In genomic region chr2:167662713-167663112, GRCm38 (mm10) we compare ENCODE assay signal across 12 mouse cellular contexts. TPM values are rescaled to one million over a fixed set of nuclear protein-coding genes. Genes with fewer than 3 reads are reported as not detected.
A peak's percentile ranks its signal among the peaks of the same experiment; 100 is the strongest.
DNase-seq lines count a peak whose midpoint lies in the region; ATAC-seq and TF ChIP-seq lines count a peak whose summit lies in the region.
"Had no signal": no experiment of that assay in that cellular context is flagged by ENCODE, and none has a peak within 500 bp of the region (broad histone marks: within the 10 kb centered on the region; RNA-seq: fewer than 3 reads in every experiment).

No protein-coding gene starts in this region.

- no peak for DNase-seq in hindbrain, postnatal 0 days (ENCODE audit: low spot score)
- DNase-seq in midbrain, embryonic 10.5 days (ENCODE audit: low spot score) = no peak
- DNase-seq in limb, embryonic 10.5 days (ENCODE audit: low spot score) = no peak
- DNase-seq in MN1 (ENCODE audit: low spot score) = no peak
- DNase-seq: cerebellum, adult 8-10 months; heart, adult 11 months had no signal

- ATAC-seq in hindbrain, embryonic 13.5 days (ENCODE audit: low FRiP score) = no peak
- no peak for ATAC-seq in hindbrain, postnatal 0 days
- no peak for ATAC-seq in midbrain, embryonic 15.5 days (replicated peaks)
- no peak for ATAC-seq in neural tube, embryonic 13.5 days (ENCODE audit: low read depth)
- ATAC-seq: Patski had no signal

- no peak overlapping the region for H3K27ac ChIP-seq in hindbrain, embryonic 13.5 days
- no peak overlapping the region for H3K27ac ChIP-seq in hindbrain, postnatal 0 days
- no peak overlapping the region for H3K27ac ChIP-seq in midbrain, embryonic 10.5 days (replicated peaks)
- no peak overlapping the region for H3K27ac ChIP-seq in midbrain, embryonic 15.5 days
- no peak overlapping the region for H3K27ac ChIP-seq in limb, embryonic 10.5 days
- H3K27ac ChIP-seq in neural tube, embryonic 13.5 days (replicated peaks) = no peak overlapping the region
- H3K27ac ChIP-seq: limb, embryonic 15.5 days had no signal

- whole genome bisulfite sequencing in hindbrain, embryonic 13.5 days = 53% methylated on average over 6 of the region's 6 CpGs
- 55% methylated on average over 6 of the region's 6 CpGs for WGBS in hindbrain, postnatal 0 days
- WGBS in midbrain, embryonic 10.5 days = 56% methylated on average over 6 of the region's 6 CpGs
- 49% methylated on average over 6 of the region's 6 CpGs for WGBS in midbrain, embryonic 15.5 days
- WGBS in limb, embryonic 10.5 days = 59% methylated on average over 6 of the region's 6 CpGs
- 57% methylated on average over 6 of the region's 6 CpGs for WGBS in neural tube, embryonic 13.5 days

- H3K36me3 ChIP-seq in hindbrain, embryonic 13.5 days = no peaks in the 10 kb centered on the region
- no peaks in the 10 kb centered on the region for H3K36me3 ChIP-seq in hindbrain, postnatal 0 days (ENCODE audit: insufficient read depth, low read length)
- H3K36me3 ChIP-seq in midbrain, embryonic 10.5 days = peaks cover 3% of the 10 kb centered on the region; the same call in 1 of the 2 replicates
- H3K36me3 ChIP-seq in midbrain, embryonic 15.5 days (replicated peaks) = no peaks in the 10 kb centered on the region
- peaks cover 12% of the 10 kb centered on the region for H3K36me3 ChIP-seq in limb, embryonic 10.5 days
- H3K36me3 ChIP-seq in neural tube, embryonic 13.5 days = peaks cover 6% of the 10 kb centered on the region; the same call in 1 of the 2 replicates
- H3K36me3 ChIP-seq: limb, embryonic 15.5 days had no signal

- no peak overlapping the region for H3K9ac ChIP-seq in hindbrain, embryonic 13.5 days
- no peak overlapping the region for H3K9ac ChIP-seq in hindbrain, postnatal 0 days (replicated peaks; ENCODE audit: low read length)
- no peak overlapping the region for H3K9ac ChIP-seq in midbrain, embryonic 15.5 days
- H3K9ac ChIP-seq in neural tube, embryonic 13.5 days = no peak overlapping the region
- H3K9ac ChIP-seq: limb, embryonic 15.5 days had no signal

- no peak overlapping the region for H3K4me3 ChIP-seq in hindbrain, embryonic 13.5 days
- H3K4me3 ChIP-seq in hindbrain, postnatal 0 days (ENCODE audit: low read length) = no peak overlapping the region
- H3K4me3 ChIP-seq in midbrain, embryonic 10.5 days = 0 out of 2 replicates have a peak overlapping the region, but pooled peaks have one; percentile 85
- no peak overlapping the region for H3K4me3 ChIP-seq in midbrain, embryonic 15.5 days
- peak overlapping the region; percentile 87; the same call in 1 of the 2 replicates for H3K4me3 ChIP-seq in limb, embryonic 10.5 days
- H3K4me3 ChIP-seq in neural tube, embryonic 13.5 days = no peak overlapping the region

- TF ChIP-seq CTCF in hindbrain, postnatal 0 days (IDR thresholded peaks at IDR 0.05; ENCODE audit: low read depth) = no peak

- peaks cover 40% of the 10 kb centered on the region for H3K4me1 ChIP-seq in hindbrain, embryonic 13.5 days (replicated peaks)
- H3K4me1 ChIP-seq in hindbrain, postnatal 0 days (ENCODE audit: insufficient read depth, low read length) = peaks cover 18% of the 10 kb centered on the region; the same call in 1 of the 2 replicates
- peaks cover 35% of the 10 kb centered on the region for H3K4me1 ChIP-seq in midbrain, embryonic 10.5 days
- H3K4me1 ChIP-seq in midbrain, embryonic 15.5 days = peaks cover 25% of the 10 kb centered on the region
- peaks cover 40% of the 10 kb centered on the region for H3K4me1 ChIP-seq in limb, embryonic 10.5 days
- peaks cover 39% of the 10 kb centered on the region for H3K4me1 ChIP-seq in neural tube, embryonic 13.5 days (replicated peaks)

- 0 out of 2 replicates have a peak overlapping the region, but pooled peaks have one; percentile 92 for H3K4me2 ChIP-seq in hindbrain, embryonic 13.5 days
- no peak overlapping the region for H3K4me2 ChIP-seq in hindbrain, postnatal 0 days (ENCODE audit: low read depth, low read length)
- no peak overlapping the region for H3K4me2 ChIP-seq in midbrain, embryonic 15.5 days
- peak overlapping the region; percentile 98; the same call in 1 of the 2 replicates for H3K4me2 ChIP-seq in neural tube, embryonic 13.5 days

- no peaks in the 10 kb centered on the region for H3K9me3 ChIP-seq in hindbrain, embryonic 13.5 days
- H3K9me3 ChIP-seq in hindbrain, postnatal 0 days (ENCODE audit: low read length) = no peaks in the 10 kb centered on the region
- H3K9me3 ChIP-seq in midbrain, embryonic 10.5 days (replicated peaks) = no peaks in the 10 kb centered on the region
- H3K9me3 ChIP-seq in midbrain, embryonic 15.5 days = no peaks in the 10 kb centered on the region
- no peaks in the 10 kb centered on the region for H3K9me3 ChIP-seq in limb, embryonic 10.5 days (replicated peaks)
- H3K9me3 ChIP-seq in neural tube, embryonic 13.5 days = no peaks in the 10 kb centered on the region
- H3K9me3 ChIP-seq: limb, embryonic 15.5 days had no signal

- peaks cover 15% of the 10 kb centered on the region; the same call in 1 of the 2 replicates for H3K27me3 ChIP-seq in hindbrain, embryonic 13.5 days
- no peaks in the 10 kb centered on the region for H3K27me3 ChIP-seq in hindbrain, postnatal 0 days (ENCODE audit: insufficient read depth, low read length)
- peaks cover 17% of the 10 kb centered on the region for H3K27me3 ChIP-seq in midbrain, embryonic 10.5 days (ENCODE audit: low read depth, poor library complexity, severe bottlenecking)
- H3K27me3 ChIP-seq in midbrain, embryonic 15.5 days (replicated peaks) = 0 out of 2 replicates have a peak, but pooled peaks cover 2% of the 10 kb centered on the region
- H3K27me3 ChIP-seq in limb, embryonic 10.5 days (ENCODE audit: low read depth, poor library complexity, severe bottlenecking) = peaks cover 16% of the 10 kb centered on the region
- peaks cover 12% of the 10 kb centered on the region for H3K27me3 ChIP-seq in neural tube, embryonic 13.5 days
- H3K27me3 ChIP-seq: limb, embryonic 15.5 days; Patski had no signal

RNA-seq across cellular contexts. Expression of gene Gm20431, which starts 1.4 kb away (rescaled TPM):
- polyA plus RNA-seq in hindbrain, embryonic 13.5 days (2015; fragmentation: Nextera tagmentation; extraction: Ambion mirVana) = 10.0 and 11.0 TPM in 2 replicates
- total RNA-seq in hindbrain, postnatal 0 days (2014; rRNA removed) = 7.5 and 10.7 TPM in 2 replicates
- 7.2 and 9.8 TPM in 2 replicates for polyA plus RNA-seq in hindbrain, postnatal 0 days (2015; fragmentation: Nextera tagmentation; extraction: Ambion mirVana)
- 2.4 and 3.6 TPM in 2 replicates for polyA plus RNA-seq in midbrain, embryonic 10.5 days (2016; fragmentation: Nextera tagmentation; extraction: Ambion mirVana)
- polyA plus RNA-seq in midbrain, embryonic 15.5 days (2015; fragmentation: Nextera tagmentation; extraction: Ambion mirVana) = 10.5 and 10.7 TPM in 2 replicates
- polyA plus RNA-seq in limb, embryonic 10.5 days (2016; fragmentation: Nextera tagmentation; extraction: Ambion mirVana) = 1.0 and 4.0 TPM in 2 replicates
- 9.1 and 9.3 TPM in 2 replicates for polyA plus RNA-seq in neural tube, embryonic 13.5 days (2015; fragmentation: Nextera tagmentation; extraction: Ambion mirVana)
- polyA plus RNA-seq: macrophage had no signal

RNA-seq across cellular contexts. Expression of gene Cebpb, which starts 26.0 kb away (rescaled TPM):
- polyA plus RNA-seq in hindbrain, embryonic 13.5 days (2015; fragmentation: Nextera tagmentation; extraction: Ambion mirVana) = 0.60 and 0.88 TPM in 2 replicates
- total RNA-seq in hindbrain, postnatal 0 days (2014; rRNA removed) = 8.1 and 8.7 TPM in 2 replicates
- polyA plus RNA-seq in hindbrain, postnatal 0 days (2015; fragmentation: Nextera tagmentation; extraction: Ambion mirVana) = 5.2 and 5.7 TPM in 2 replicates
- 0.30 and 0.48 TPM in 2 replicates for polyA plus RNA-seq in midbrain, embryonic 10.5 days (2016; fragmentation: Nextera tagmentation; extraction: Ambion mirVana)
- polyA plus RNA-seq in midbrain, embryonic 15.5 days (2015; fragmentation: Nextera tagmentation; extraction: Ambion mirVana) = 1.3 and 2.0 TPM in 2 replicates
- 1.2 and 2.2 TPM in 2 replicates for polyA plus RNA-seq in limb, embryonic 10.5 days (2016; fragmentation: Nextera tagmentation; extraction: Ambion mirVana)
- 2.2 and 2.3 TPM in 2 replicates for polyA plus RNA-seq in neural tube, embryonic 13.5 days (2015; fragmentation: Nextera tagmentation; extraction: Ambion mirVana)

RNA-seq across cellular contexts. Expression of gene Tmem189, which starts 26.9 kb away (rescaled TPM):
- 30.8 and 33.5 TPM in 2 replicates for polyA plus RNA-seq in hindbrain, embryonic 13.5 days (2015; fragmentation: Nextera tagmentation; extraction: Ambion mirVana)
- 70.0 and 79.9 TPM in 2 replicates for total RNA-seq in hindbrain, postnatal 0 days (2014; rRNA removed)
- polyA plus RNA-seq in hindbrain, postnatal 0 days (2015; fragmentation: Nextera tagmentation; extraction: Ambion mirVana) = 41.4 and 42.0 TPM in 2 replicates
- polyA plus RNA-seq in midbrain, embryonic 10.5 days (2016; fragmentation: Nextera tagmentation; extraction: Ambion mirVana) = 35.7 and 35.8 TPM in 2 replicates
- 33.4 and 37.9 TPM in 2 replicates for polyA plus RNA-seq in midbrain, embryonic 15.5 days (2015; fragmentation: Nextera tagmentation; extraction: Ambion mirVana)
- polyA plus RNA-seq in limb, embryonic 10.5 days (2016; fragmentation: Nextera tagmentation; extraction: Ambion mirVana) = 41.9 and 43.2 TPM in 2 replicates
- polyA plus RNA-seq in neural tube, embryonic 13.5 days (2015; fragmentation: Nextera tagmentation; extraction: Ambion mirVana) = 40.1 and 41.9 TPM in 2 replicates

RNA-seq across cellular contexts. Expression of gene Ube2v1, which starts 30.8 kb away (rescaled TPM):
- 310 and 311 TPM in 2 replicates for polyA plus RNA-seq in hindbrain, embryonic 13.5 days (2015; fragmentation: Nextera tagmentation; extraction: Ambion mirVana)
- total RNA-seq in hindbrain, postnatal 0 days (2014; rRNA removed) = 209 and 247 TPM in 2 replicates
- 380 and 384 TPM in 2 replicates for polyA plus RNA-seq in hindbrain, postnatal 0 days (2015; fragmentation: Nextera tagmentation; extraction: Ambion mirVana)
- 410 and 413 TPM in 2 replicates for polyA plus RNA-seq in midbrain, embryonic 10.5 days (2016; fragmentation: Nextera tagmentation; extraction: Ambion mirVana)
- 327 TPM in 2 replicates for polyA plus RNA-seq in midbrain, embryonic 15.5 days (2015; fragmentation: Nextera tagmentation; extraction: Ambion mirVana)
- 375 and 404 TPM in 2 replicates for polyA plus RNA-seq in limb, embryonic 10.5 days (2016; fragmentation: Nextera tagmentation; extraction: Ambion mirVana)
- 326 and 340 TPM in 2 replicates for polyA plus RNA-seq in neural tube, embryonic 13.5 days (2015; fragmentation: Nextera tagmentation; extraction: Ambion mirVana)

Comparison
In these comparisons a context has a peak if more than half of its experiments do, and no peak if none do; other contexts are left out.
1. H3K4me2 ChIP-seq: peak in hindbrain, embryonic 13.5 days (single experiment) and neural tube, embryonic 13.5 days (single experiment); none in hindbrain, postnatal 0 days (single experiment) and midbrain, embryonic 15.5 days (single experiment).
2. H3K4me3 ChIP-seq: peak in midbrain, embryonic 10.5 days (single experiment) and limb, embryonic 10.5 days (single experiment); none in hindbrain, embryonic 13.5 days (single experiment), hindbrain, postnatal 0 days (single experiment), midbrain, embryonic 15.5 days (single experiment) and neural tube, embryonic 13.5 days (single experiment).